Mouse (Mus musculus): ENCODE results near the gene Txndc2.

- TF ChIP-seq TAL1 (IDR thresholded peaks at IDR 0.05; ENCODE audit: low read length) (no peak), POLR2A (IDR thresholded peaks at IDR 0.05; ENCODE audit: control insufficient read depth in 1 of 2, insufficient read depth in 1 of 2, low read depth in 1 of 2, low read length in 2 of 2, poor library complexity in 1 of 2) (no peak), MAZ (IDR thresholded peaks at IDR 0.05; ENCODE audit: low read depth, low read length) (no peak), E2F4 (IDR thresholded peaks at IDR 0.05; ENCODE audit: borderline replicate concordance, low read depth, low read length) (no peak), CTCF (IDR thresholded peaks at IDR 0.05 in 2 of 3, conservative IDR thresholded peaks at IDR 0.05 in 1 of 3; ENCODE audit: control insufficient read depth in 1 of 3, insufficient read depth in 1 of 3, low read depth in 2 of 3, low read length in 3 of 3, poor library complexity in 1 of 3, severe bottlenecking in 1 of 3) (no peak), EP300 (IDR thresholded peaks at IDR 0.05; ENCODE audit: low read depth in 1 of 2, low read length in 2 of 2) (no peak), MXI1 (IDR thresholded peaks at IDR 0.05; ENCODE audit: low read depth, low read length) (no peak), GATA1 (IDR thresholded peaks at IDR 0.05; ENCODE audit: low read depth, low read length) (no peak), USF1 (IDR thresholded peaks at IDR 0.05; ENCODE audit: low read depth, low read length) (no peak), ELF1 (IDR thresholded peaks at IDR 0.05; ENCODE audit: low read depth, low read length) (no peak), MAX (IDR thresholded peaks at IDR 0.05; ENCODE audit: low read length) (no peak)
Measured at GRCm38 (mm10) chr17:65675985-65676384, 34.0 kb upstream of the Txndc2 start.
